ENCODE assay signal across 8 mouse cellular contexts in genomic region chr9:34488700-34489315, GRCm38 (mm10). TPM values are rescaled to one million over a fixed set of nuclear protein-coding genes. Genes with fewer than 3 reads are reported as not detected.
DNase-seq lines count a peak whose midpoint lies in the region; ATAC-seq lines count a peak whose summit lies in the region.
"Had no signal": no experiment of that assay in that cellular context is flagged by ENCODE, and none has a peak within 500 bp of the region (broad histone marks: within the 10 kb centered on the region; RNA-seq: fewer than 3 reads in every experiment).

No protein-coding gene starts in this region.

- no peaks in the 10 kb centered on the region for H3K9me3 ChIP-seq in embryonic facial prominence, embryonic 15.5 days (replicated peaks)
- no peaks in the 10 kb centered on the region for H3K9me3 ChIP-seq in heart, embryonic 10.5 days
- no peaks in the 10 kb centered on the region for H3K9me3 ChIP-seq in kidney, embryonic 14.5 days (ENCODE audit: control insufficient read depth, low read length)
- H3K9me3 ChIP-seq in limb, embryonic 13.5 days, result no peaks in the 10 kb centered on the region
- H3K9me3 ChIP-seq in midbrain, embryonic 16.5 days (replicated peaks; ENCODE audit: control insufficient read depth, low read length, poor library complexity, severe bottlenecking), result no peaks in the 10 kb centered on the region

- ATAC-seq in embryonic facial prominence, embryonic 15.5 days (ENCODE audit: insufficient number of reproducible peaks, low FRiP score, low TSS enrichment, low read depth), result no peak
- peak; percentile 39; the same call in 1 of the 2 replicates for ATAC-seq in kidney, embryonic 14.5 days (ENCODE audit: low FRiP score, low TSS enrichment)
- ATAC-seq in limb, embryonic 13.5 days (ENCODE audit: low FRiP score, low read depth), result peak; percentile 41; the same call in 1 of the 2 replicates
- ATAC-seq in midbrain, embryonic 16.5 days, result peak; percentile 82

- H3K4me2 ChIP-seq in embryonic facial prominence, embryonic 15.5 days (replicated peaks), result peak overlapping the region; percentile 93
- peak overlapping the region; percentile 94 for H3K4me2 ChIP-seq in kidney, embryonic 14.5 days (replicated peaks; ENCODE audit: low read depth, low read length)
- H3K4me2 ChIP-seq in limb, embryonic 13.5 days (replicated peaks), result peak overlapping the region; percentile 75
- peak overlapping the region; percentile 64 for H3K4me2 ChIP-seq in midbrain, embryonic 16.5 days (ENCODE audit: low read length)

- no peaks in the 10 kb centered on the region for H3K4me1 ChIP-seq in brown adipose tissue, adult 24 weeks (ENCODE audit: control insufficient read depth, insufficient read depth, insufficient read length, low read length)
- peaks cover 29% of the 10 kb centered on the region for H3K4me1 ChIP-seq in embryonic facial prominence, embryonic 15.5 days
- peaks cover 19% of the 10 kb centered on the region for H3K4me1 ChIP-seq in heart, embryonic 10.5 days
- H3K4me1 ChIP-seq in kidney, embryonic 14.5 days (ENCODE audit: control insufficient read depth, insufficient read depth, low read length), result peaks cover 3% of the 10 kb centered on the region
- peaks cover 42% of the 10 kb centered on the region for H3K4me1 ChIP-seq in limb, embryonic 13.5 days
- H3K4me1 ChIP-seq in midbrain, embryonic 16.5 days (ENCODE audit: control insufficient read depth, insufficient read depth, low read length), result peaks cover 40% of the 10 kb centered on the region

- peak overlapping the region; percentile 55 for H3K4me3 ChIP-seq in brown adipose tissue, adult 24 weeks (ENCODE audit: insufficient read depth, low read depth, low read length)
- peak overlapping the region; percentile 66 for H3K4me3 ChIP-seq in embryonic facial prominence, embryonic 15.5 days (replicated peaks)
- H3K4me3 ChIP-seq in heart, embryonic 10.5 days, result peak overlapping the region; percentile 69
- H3K4me3 ChIP-seq in kidney, embryonic 14.5 days (ENCODE audit: low read length), result peak overlapping the region; percentile 67
- H3K4me3 ChIP-seq in limb, embryonic 13.5 days, result peak overlapping the region; percentile 69
- H3K4me3 ChIP-seq in midbrain, embryonic 16.5 days (ENCODE audit: low read depth, low read length), result peak overlapping the region; percentile 62

- WGBS in embryonic facial prominence, embryonic 15.5 days, result under 1% methylated on average over 53 of the region's 53 CpGs
- under 1% methylated on average over 53 of the region's 53 CpGs for WGBS in heart, embryonic 10.5 days
- under 1% methylated on average over 52 of the region's 53 CpGs for WGBS in kidney, embryonic 14.5 days
- WGBS in limb, embryonic 13.5 days, result under 1% methylated on average over 53 of the region's 53 CpGs
- under 1% methylated on average over 42 of the region's 53 CpGs for WGBS in midbrain, embryonic 16.5 days

- peaks cover 44% of the 10 kb centered on the region for H3K27me3 ChIP-seq in embryonic facial prominence, embryonic 15.5 days
- peaks cover 94% of the 10 kb centered on the region for H3K27me3 ChIP-seq in heart, embryonic 10.5 days (ENCODE audit: insufficient read depth, poor library complexity, severe bottlenecking)
- peaks cover 28% of the 10 kb centered on the region for H3K27me3 ChIP-seq in kidney, embryonic 14.5 days (ENCODE audit: control insufficient read depth, insufficient read depth, low read length)
- H3K27me3 ChIP-seq in limb, embryonic 13.5 days, result peaks cover 65% of the 10 kb centered on the region
- H3K27me3 ChIP-seq in midbrain, embryonic 16.5 days (ENCODE audit: control insufficient read depth, insufficient read depth, low read depth, low read length), result no peaks in the 10 kb centered on the region

- DNase-seq in heart, embryonic 10.5 days (ENCODE audit: low spot score), result peak; percentile 81
- peak; percentile 51 for DNase-seq in testis, postnatal 10 days (ENCODE audit: low spot score)

- H3K27ac ChIP-seq in brown adipose tissue, adult 24 weeks (replicated peaks; ENCODE audit: low read depth, low read length), result no peak overlapping the region
- H3K27ac ChIP-seq in embryonic facial prominence, embryonic 15.5 days (replicated peaks), result no peak overlapping the region
- no peak overlapping the region for H3K27ac ChIP-seq in heart, embryonic 10.5 days
- no peak overlapping the region for H3K27ac ChIP-seq in kidney, embryonic 14.5 days (ENCODE audit: low read depth, low read length)
- no peak overlapping the region for H3K27ac ChIP-seq in limb, embryonic 13.5 days
- peak overlapping the region; percentile 41 for H3K27ac ChIP-seq in midbrain, embryonic 16.5 days (ENCODE audit: low read length)
- H3K27ac ChIP-seq: macrophage had no signal

- H3K36me3 ChIP-seq in embryonic facial prominence, embryonic 15.5 days, result no peaks in the 10 kb centered on the region
- no peaks in the 10 kb centered on the region for H3K36me3 ChIP-seq in heart, embryonic 10.5 days
- H3K36me3 ChIP-seq in kidney, embryonic 14.5 days (ENCODE audit: control insufficient read depth, insufficient read depth, low read length), result no peaks in the 10 kb centered on the region
- H3K36me3 ChIP-seq in limb, embryonic 13.5 days, result no peaks in the 10 kb centered on the region
- no peaks in the 10 kb centered on the region for H3K36me3 ChIP-seq in midbrain, embryonic 16.5 days (ENCODE audit: control insufficient read depth, insufficient read depth, low read length)

- H3K9ac ChIP-seq in embryonic facial prominence, embryonic 15.5 days, result peak overlapping the region; percentile 54
- peak overlapping the region; percentile 50; the same call in 1 of the 2 replicates for H3K9ac ChIP-seq in kidney, embryonic 14.5 days (ENCODE audit: low read depth, low read length)
- H3K9ac ChIP-seq in limb, embryonic 13.5 days, result peak overlapping the region; percentile 77
- H3K9ac ChIP-seq in midbrain, embryonic 16.5 days (ENCODE audit: low read depth, low read length), result peak overlapping the region; percentile 64

RNA-seq across cellular contexts. Expression of gene Kirrel3, which starts 3.1 kb away (rescaled TPM):
- not detected in 2 replicates for polyA plus RNA-seq in brown adipose tissue, adult 24 weeks (2012; ENCODE audit: insufficient read depth, insufficient read length, missing spikeins)
- 6.2 and 6.6 TPM in 2 replicates for polyA plus RNA-seq in embryonic facial prominence, embryonic 15.5 days (2015; fragmentation: Nextera tagmentation; extraction: Ambion mirVana)
- 0.48 and 1.0 TPM in 2 replicates for polyA plus RNA-seq in heart, embryonic 10.5 days (2016; fragmentation: Nextera tagmentation; extraction: Ambion mirVana)
- 3.2 and 4.0 TPM in 2 replicates for polyA plus RNA-seq in kidney, embryonic 14.5 days (2014; fragmentation: Nextera tagmentation; extraction: Ambion mirVana)
- 20.8 and 22.0 TPM in 2 replicates for polyA plus RNA-seq in limb, embryonic 13.5 days (2015; fragmentation: Nextera tagmentation; extraction: Ambion mirVana)
- polyA plus RNA-seq in midbrain, embryonic 16.5 days (2015; fragmentation: Nextera tagmentation; extraction: Ambion mirVana), result 54.0 and 55.2 TPM in 2 replicates
- polyA plus RNA-seq: macrophage had no signal
